Mouse (Mus musculus): ENCODE data around the gene Rrp1b. TPM values are rescaled to one million over a fixed set of nuclear protein-coding genes. Genes with fewer than 3 reads are reported as not detected.

Rrp1b gene
- total and polyA plus RNA-seq, 3 experiments = 23.6 to 24.3 (median 23.7) TPM

GRCm38 (mm10) chr17:32031684-32032083 lies 4.2 kb upstream of the Rrp1b start:
- DNase-seq = no peak

DNA sequence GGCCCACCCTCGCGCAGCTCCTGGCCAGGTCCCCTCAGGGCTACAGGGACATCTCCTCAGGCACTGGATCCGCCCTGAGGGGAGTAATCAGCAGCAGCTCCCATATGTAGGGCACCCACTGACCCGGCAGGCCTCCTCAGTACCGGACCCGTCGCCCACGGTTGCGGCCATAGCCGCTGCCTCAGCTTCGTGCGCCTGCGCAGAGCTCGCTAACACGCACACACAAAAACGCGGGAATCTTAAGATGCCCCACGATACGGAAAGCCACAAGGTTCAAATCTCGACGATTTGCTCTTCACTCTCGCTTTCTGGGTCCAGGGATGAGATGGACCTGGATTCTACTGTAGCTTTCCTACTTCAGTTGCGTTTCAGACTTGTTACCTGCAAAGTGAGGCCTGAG lies 1.6 kb upstream of the Rrp1b start:
- no peak for DNase-seq

DNA sequence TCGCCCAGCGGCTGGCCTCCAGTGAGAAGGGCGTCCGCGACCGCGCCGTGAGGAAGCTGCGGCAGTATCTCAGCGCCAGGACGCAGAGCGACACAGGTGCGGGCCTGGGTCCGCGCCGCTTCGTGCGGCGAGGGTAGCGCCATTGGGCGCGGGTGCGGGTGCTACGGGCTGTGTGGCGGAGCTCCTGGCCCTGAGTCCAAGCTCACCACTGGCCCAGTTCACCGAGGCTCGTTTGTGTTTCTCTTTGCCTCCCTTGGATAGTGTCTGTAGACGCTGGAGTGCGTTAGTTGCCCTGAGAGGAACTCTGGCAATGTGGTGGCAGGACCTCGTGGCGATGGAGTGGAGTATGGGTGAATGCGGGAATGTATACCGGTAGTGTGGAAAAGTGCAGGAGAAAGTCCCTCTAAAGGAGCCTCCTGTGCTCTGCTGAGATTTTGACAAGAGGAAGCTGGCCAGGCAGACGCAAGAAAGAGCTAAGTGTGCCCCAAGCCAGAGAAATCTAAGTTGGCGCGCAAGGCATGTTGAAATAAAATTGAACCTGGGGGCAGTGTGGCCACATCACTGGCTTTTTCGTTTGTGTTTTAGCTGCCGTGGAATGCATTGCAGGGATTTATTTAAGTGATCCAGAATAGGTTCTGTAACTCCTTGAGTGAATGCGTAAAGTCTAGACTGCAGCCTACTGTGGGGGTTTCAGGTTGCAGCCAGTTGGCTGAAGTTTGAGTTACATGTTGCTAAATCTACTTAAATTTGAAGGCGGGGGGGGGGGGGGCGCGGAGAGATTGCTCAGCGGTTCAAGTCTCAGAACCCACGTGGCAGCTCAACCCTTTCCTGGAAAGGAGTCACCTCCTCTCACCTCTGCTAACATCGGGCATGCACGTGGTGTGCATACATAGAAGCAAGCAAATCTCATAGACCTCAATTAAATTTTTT lies 874 bp downstream of the Rrp1b start:
- DNase-seq = no peak

DNA sequence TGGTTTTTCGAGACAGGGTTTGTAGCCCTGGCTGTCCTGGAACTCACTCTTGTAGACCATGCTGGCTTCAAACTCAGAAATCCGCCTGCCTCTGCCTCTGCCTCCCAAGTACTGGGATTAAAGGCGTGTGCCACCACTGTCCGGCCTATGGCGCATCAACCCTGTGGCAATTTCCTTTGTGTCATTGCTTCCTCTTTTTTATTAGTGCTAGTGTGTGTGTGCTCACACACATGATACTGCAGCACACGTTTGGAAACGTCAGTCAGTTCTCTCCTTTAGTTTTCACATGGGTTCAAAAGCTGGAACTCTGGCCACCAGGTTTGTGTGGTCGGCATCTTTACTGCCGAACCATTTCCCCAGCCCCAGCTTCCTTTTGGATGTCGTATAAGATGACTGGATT lies 4.4 kb downstream of the Rrp1b start:
- no peak for DNase-seq

- no peak for DNase-seq
These were observed 10.6 kb downstream of the Rrp1b start for GRCm38 (mm10) chr17:32046541-32046940.

DNA sequence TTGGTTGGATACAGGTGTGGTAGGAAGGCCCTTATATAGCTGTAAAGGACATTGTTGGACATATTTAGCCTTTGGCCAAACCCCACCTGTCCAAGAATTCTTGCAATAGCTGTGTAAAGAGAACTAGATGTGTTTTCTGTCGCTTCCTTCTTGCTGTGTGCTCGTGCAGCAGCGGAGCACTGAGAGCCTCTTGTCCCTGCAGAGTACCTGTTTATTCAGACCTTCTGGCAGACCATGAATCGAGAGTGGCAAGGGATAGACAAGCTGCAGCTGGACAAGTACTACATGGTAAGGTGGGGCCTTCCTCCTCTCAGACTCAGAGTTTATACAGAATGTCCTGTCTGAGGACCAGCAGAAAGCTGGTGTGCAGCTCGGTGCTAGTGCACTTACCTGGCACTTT lies 12.5 kb downstream of the Rrp1b start:
- no peak for DNase-seq

GRCm38 (mm10) chr17:32049914-32050313 lies 14.0 kb downstream of the Rrp1b start:
- DNase-seq = no peak

GRCm38 (mm10) chr17:32050609-32051008 lies 14.7 kb downstream of the Rrp1b start:
- DNase-seq = no peak

DNA sequence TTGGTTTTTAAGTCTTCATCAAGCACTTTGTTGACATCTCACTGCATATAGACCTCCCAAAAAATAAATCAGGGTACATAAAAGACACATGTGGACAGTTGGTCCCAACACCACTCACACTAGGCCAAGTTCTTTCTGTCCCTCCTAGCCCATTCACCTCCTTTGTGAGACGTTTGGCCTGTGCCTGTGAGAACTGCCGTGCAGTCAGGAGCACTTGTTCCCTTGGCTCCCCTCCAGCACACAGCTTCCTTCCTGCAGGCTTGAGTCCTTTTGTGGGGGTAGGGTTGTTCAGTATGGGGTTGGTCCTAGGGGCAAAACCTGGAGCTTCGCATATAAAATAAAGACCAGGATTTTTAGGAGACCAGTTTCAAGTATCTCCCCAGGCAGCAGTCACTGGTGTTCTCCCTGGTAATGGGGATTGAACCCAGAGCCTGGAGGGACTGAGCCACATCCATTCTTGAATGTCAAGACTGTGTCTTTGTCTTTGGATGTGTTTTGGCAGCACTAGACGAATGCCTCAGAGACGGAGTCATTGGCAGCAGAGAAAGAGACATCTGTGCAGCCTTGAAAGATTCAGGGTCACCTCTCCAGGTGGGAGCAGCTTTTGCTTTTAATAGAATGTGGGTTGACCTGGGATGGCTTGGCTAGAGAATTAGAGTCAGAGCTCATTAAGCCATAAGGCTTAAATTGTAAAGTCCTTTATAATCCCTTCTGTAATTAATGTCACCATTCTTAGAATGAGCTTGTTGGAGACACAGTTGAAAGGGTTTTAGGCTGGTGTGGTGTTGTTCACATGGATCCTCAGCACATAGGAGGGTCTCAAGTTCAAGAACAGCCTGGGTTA lies 16.6 kb downstream of the Rrp1b start:
- no peak for DNase-seq

- DNase-seq = no peak
These were observed 17.8 kb downstream of the Rrp1b start for GRCm38 (mm10) chr17:32053677-32054076.

- DNase-seq = peak; percentile 24
These were observed 21.9 kb downstream of the Rrp1b start for GRCm38 (mm10) chr17:32057843-32058242.

GRCm38 (mm10) chr17:32059084-32059483 lies 23.2 kb downstream of the Rrp1b start:
- DNase-seq = no peak

- DNase-seq = no peak
These were observed 25.3 kb downstream of the Rrp1b start for GRCm38 (mm10) chr17:32061219-32061618.

DNA sequence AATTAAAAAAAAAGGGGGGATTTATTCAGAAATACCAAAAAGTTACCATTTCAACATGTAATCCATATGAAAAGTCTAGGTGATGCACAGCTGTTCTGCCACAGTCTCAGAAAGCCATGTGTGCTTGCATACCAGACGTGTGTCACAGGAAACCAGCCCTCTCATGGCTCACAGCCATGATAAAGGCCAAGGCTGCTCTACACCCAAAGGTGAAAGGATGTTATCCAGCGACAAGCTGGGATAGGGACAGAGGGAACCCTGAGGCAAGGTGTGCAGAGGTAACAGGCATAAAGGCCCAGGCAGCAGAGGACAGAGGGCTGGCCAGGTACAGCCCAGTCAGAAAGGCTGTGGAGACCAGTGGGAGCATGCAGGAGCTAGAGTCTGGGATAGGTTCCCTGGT lies 27.8 kb downstream of the Rrp1b start:
- peak; percentile 30 for DNase-seq

GRCm38 (mm10) chr17:32064762-32065161 lies 28.9 kb downstream of the Rrp1b start:
- DNase-seq = peak; percentile 61

GRCm38 (mm10) chr17:32067541-32067940 lies 31.6 kb downstream of the Rrp1b start:
- no peak for DNase-seq

DNA sequence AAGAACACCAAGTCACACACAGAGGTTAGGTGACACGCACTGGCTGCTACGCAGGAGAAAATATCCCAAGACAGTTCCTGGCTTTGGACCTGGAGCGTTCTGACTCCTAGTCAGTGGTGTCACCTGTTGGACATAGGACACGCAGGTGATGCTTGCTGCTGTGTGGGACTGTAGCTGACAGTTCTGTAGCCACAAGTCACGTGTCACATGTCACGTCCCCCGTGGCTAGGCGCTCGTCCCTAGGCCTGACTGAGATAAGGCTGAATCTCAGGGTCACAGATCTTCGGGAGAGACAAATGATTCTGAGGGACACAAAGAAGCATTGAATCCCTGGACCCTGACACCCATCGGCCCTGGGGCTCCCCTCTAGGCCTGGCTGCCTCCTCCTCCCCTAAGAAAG lies 32.5 kb downstream of the Rrp1b start:
- peak; percentile 74 for DNase-seq

GRCm38 (mm10) chr17:32068810-32069209 lies 32.9 kb downstream of the Rrp1b start:
- DNase-seq = no peak

DNA sequence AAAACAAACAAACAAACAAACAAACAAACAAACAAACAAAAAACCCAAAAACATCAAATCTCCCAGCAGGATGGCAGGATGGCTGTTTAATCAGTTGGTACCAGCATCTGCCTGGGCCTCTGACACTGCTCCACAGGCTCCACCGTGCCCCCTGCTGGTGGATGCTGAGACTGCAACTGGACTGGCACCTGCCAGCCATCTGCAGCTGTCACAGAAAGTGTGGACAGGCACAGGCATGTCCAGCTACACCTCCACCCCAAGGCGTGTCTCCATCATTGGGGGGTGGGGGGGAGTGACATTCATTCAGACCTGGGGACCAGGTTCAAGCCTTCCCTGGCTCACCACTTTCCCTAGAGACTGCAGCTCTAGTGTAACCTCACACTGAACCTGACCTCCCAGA lies 37.5 kb downstream of the Rrp1b start:
- DNase-seq = peak; percentile 90

GRCm38 (mm10) chr17:32074658-32075057 lies 38.8 kb downstream of the Rrp1b start:
- peak; percentile 31 for DNase-seq

DNA sequence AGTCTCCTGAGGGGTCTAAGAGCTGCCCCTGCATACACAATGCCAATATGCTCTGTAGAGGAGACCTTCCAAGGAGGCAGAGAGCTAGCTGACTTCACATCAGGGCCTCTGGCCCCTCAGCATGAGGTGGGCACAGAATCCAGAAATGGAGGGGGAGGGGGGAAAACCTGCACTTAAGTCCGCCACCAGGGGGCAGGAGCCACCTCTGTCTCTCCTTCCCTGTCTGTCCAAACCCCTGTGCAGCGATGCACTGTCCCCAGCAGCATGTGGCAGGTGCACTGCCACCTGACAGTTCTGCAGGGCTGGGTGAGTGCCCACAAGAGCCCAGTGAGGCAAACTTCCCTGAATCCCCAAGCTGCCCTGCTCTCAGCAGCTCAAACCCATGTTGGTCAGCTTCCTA lies 39.3 kb downstream of the Rrp1b start:
- DNase-seq = peak; percentile 32

DNA sequence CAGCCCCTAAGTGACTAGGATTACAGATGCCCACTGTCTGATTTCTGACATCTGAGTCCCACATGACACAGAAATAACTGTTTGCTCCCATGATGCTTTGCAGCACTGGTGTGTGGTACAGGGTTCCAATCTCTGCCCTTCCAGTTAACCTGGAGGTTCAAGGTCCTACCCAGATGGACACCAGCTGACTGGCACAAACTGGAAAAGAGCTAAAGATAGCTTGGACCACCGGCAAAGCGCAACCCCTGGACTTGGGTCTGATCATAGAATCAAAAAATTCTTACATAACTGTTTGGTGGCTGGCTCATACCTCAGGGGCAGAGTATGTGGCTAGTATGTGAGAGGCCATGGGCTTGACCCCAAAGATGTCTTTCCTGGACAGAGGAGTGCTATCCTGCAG lies 47.5 kb downstream of the Rrp1b start:
- DNase-seq = no peak

GRCm38 (mm10) chr17:32087069-32087468 lies 51.2 kb downstream of the Rrp1b start:
- no peak for DNase-seq

Data from adrenal gland, adult 2 months (tissue).